Mouse (Mus musculus) intestine, postnatal 0 days (tissue): ENCODE results near the gene Csgalnact2. TPM values are rescaled to one million over a fixed set of nuclear protein-coding genes. Genes with fewer than 3 reads are reported as not detected.

Experiments used
- ATAC-seq: fragments of 200-750 bp; cut with Nextera tagmentation; 2 replicates; pipeline ENCODE4 v1.8.0; 2017; ENCODE audit warnings: mild to moderate bottlenecking, moderate TSS enrichment, moderate library complexity
- H3K27ac ChIP-seq: fragments of 300-500 bp; sonication (generic); 2 replicates; pipeline ENCODE4 v1.5.1; 2014; ENCODE audit warnings: mild to moderate bottlenecking, low read depth, low read length, moderate library complexity
- H3K27me3 ChIP-seq: fragments of 300-500 bp; sonication (generic); replicated peaks from 2 replicates; pipeline ENCODE4 v1.6.1; 2014; ENCODE audit warnings: low read length, mixed read lengths; ENCODE audit not compliant: control insufficient read depth, insufficient read depth
- H3K36me3 ChIP-seq: fragments of 300-500 bp; sonication (generic); 2 replicates; pipeline ENCODE4 v1.6.1; 2014; ENCODE audit warnings: mild to moderate bottlenecking, moderate library complexity; ENCODE audit not compliant: control insufficient read depth, insufficient read depth
- H3K4me1 ChIP-seq: fragments of 300-500 bp; sonication (generic); replicated peaks from 2 replicates; pipeline ENCODE4 v1.6.1; 2014; ENCODE audit warnings: antibody characterized with exemption, low read length, mixed read lengths; ENCODE audit not compliant: control insufficient read depth, insufficient read depth
- H3K4me2 ChIP-seq: fragments of 300-500 bp; sonication (generic); replicated peaks from 2 replicates; pipeline ENCODE4 v1.6.1; 2014; ENCODE audit warnings: low read depth, mild to moderate bottlenecking, moderate library complexity
- H3K4me3 ChIP-seq: fragments of 300-500 bp; sonication (generic); 2 replicates; pipeline ENCODE4 v1.5.1; 2014; ENCODE audit warnings: low read depth, low read length
- H3K9ac ChIP-seq: fragments of 300-500 bp; sonication (generic); 2 replicates; pipeline ENCODE4 v1.6.1; 2014; ENCODE audit warnings: mild to moderate bottlenecking, low read depth, low read length
- H3K9me3 ChIP-seq: fragments of 300-500 bp; sonication (generic); 2 replicates; pipeline ENCODE4 v1.6.1; 2016; ENCODE audit warnings: mixed run types; ENCODE audit not compliant: control insufficient read depth
- CTCF ChIP-seq: sonication (generic); IDR thresholded peaks from 2 replicates; pipeline ENCODE4 v1.5.1; 2016; ENCODE audit warnings: low read depth, mild to moderate bottlenecking, control low read depth, antibody characterized with exemption, moderate library complexity
- WGBS: fragments of 180-500 bp; shearing (Covaris S2); extraction: QIAGEN DNeasy Blood & Tissue Kit; methylation state at CpG from one replicate; pipeline ENCODE4 v1.1.7; 2014; 5-methylcytosine and 5-hydroxymethylcytosine counted together
- polyA plus RNA-seq: library from polyadenylated mRNA; unstranded; fragments of >200 nt; fragmentation: Nextera tagmentation; extraction: Ambion mirVana; gene quantifications from 2 replicates; pipeline ENCODE4 v1.2.1, GENCODE M21; 2015

The Csgalnact2 gene
- polyA plus RNA-seq, 1 experiment from 2014 or later = 7.0 TPM

- 57% methylated on average over 13 of the region's 13 CpGs for WGBS
- Histone ChIP-seq H3K4me3 (no peak overlapping the region), H3K27me3 (no peaks in the 10 kb centered on the region), H3K9ac (no peak overlapping the region; the same call in 1 of the 2 replicates), H3K4me1 (peaks cover 10% of the 10 kb centered on the region; the same call in 1 of the 2 replicates), H3K9me3 (no peaks in the 10 kb centered on the region), H3K4me2 (peak overlapping the region; percentile 21; the same call in 1 of the 2 replicates), H3K36me3 (no peaks in the 10 kb centered on the region; the same call in 1 of the 2 replicates), H3K27ac (no peak overlapping the region; the same call in 1 of the 2 replicates)
- peak; percentile 75 for ATAC-seq
- TF ChIP-seq CTCF = peak; percentile 100
Measured at GRCm38 (mm10) chr6:118179316-118180084, 40.6 kb upstream of the Csgalnact2 start.

- Histone ChIP-seq H3K4me2 (no peak overlapping the region), H3K27ac (no peak overlapping the region), H3K4me3 (no peak overlapping the region), H3K9me3 (no peaks in the 10 kb centered on the region), H3K9ac (no peak overlapping the region), H3K36me3 (no peaks in the 10 kb centered on the region; the same call in 1 of the 2 replicates), H3K27me3 (no peaks in the 10 kb centered on the region), H3K4me1 (no peaks in the 10 kb centered on the region)
- ATAC-seq = peak; percentile 35; the same call in 1 of the 2 replicates
- no peak for TF ChIP-seq CTCF
- WGBS = 63% methylated on average over 5 of the region's 5 CpGs
Measured at GRCm38 (mm10) chr6:118173975-118174328, 35.0 kb upstream of the Csgalnact2 start.

GRCm38 (mm10) chr6:118173251-118173974 is 34.5 kb upstream of the Csgalnact2 start:
- H3K9me3 ChIP-seq = no peaks in the 10 kb centered on the region
- TF ChIP-seq CTCF = no peak
- H3K27me3 ChIP-seq = no peaks in the 10 kb centered on the region
- H3K36me3 ChIP-seq = no peaks in the 10 kb centered on the region; the same call in 1 of the 2 replicates
- no peak overlapping the region for H3K27ac ChIP-seq
- no peak overlapping the region for H3K9ac ChIP-seq
- ATAC-seq = no peak
- WGBS = 87% methylated on average over 18 of the region's 18 CpGs
- no peak overlapping the region for H3K4me3 ChIP-seq
- H3K4me1 ChIP-seq = no peaks in the 10 kb centered on the region
- no peak overlapping the region for H3K4me2 ChIP-seq

GRCm38 (mm10) chr6:118171386-118171785 is 32.4 kb upstream of the Csgalnact2 start:
- H3K9me3 ChIP-seq = no peaks in the 10 kb centered on the region
- WGBS = 90% methylated on average over 7 of the region's 7 CpGs
- H3K4me2 ChIP-seq = no peak overlapping the region
- no peak overlapping the region for H3K27ac ChIP-seq
- no peak for TF ChIP-seq CTCF
- H3K36me3 ChIP-seq = no peaks in the 10 kb centered on the region
- 0 out of 2 replicates have a peak, but pooled peaks have one; percentile 10 for ATAC-seq
- no peaks in the 10 kb centered on the region for H3K27me3 ChIP-seq
- H3K4me1 ChIP-seq = no peaks in the 10 kb centered on the region
- H3K9ac ChIP-seq = no peak overlapping the region
- no peak overlapping the region for H3K4me3 ChIP-seq

- Histone ChIP-seq H3K36me3 (no peaks in the 10 kb centered on the region), H3K4me2 (no peak overlapping the region), H3K4me1 (no peaks in the 10 kb centered on the region)
Measured at GRCm38 (mm10) chr6:118168106-118168505, 29.2 kb upstream of the Csgalnact2 start.

GRCm38 (mm10) chr6:118167013-118167412 is 28.1 kb upstream of the Csgalnact2 start:
- Histone ChIP-seq H3K4me1 (no peaks in the 10 kb centered on the region), H3K4me2 (no peak overlapping the region), H3K27me3 (no peaks in the 10 kb centered on the region), H3K9me3 (no peaks in the 10 kb centered on the region), H3K36me3 (no peaks in the 10 kb centered on the region), H3K9ac (no peak overlapping the region), H3K4me3 (no peak overlapping the region), H3K27ac (no peak overlapping the region)
- no peak for TF ChIP-seq CTCF
- no peak for ATAC-seq
- 77% methylated on average over 9 of the region's 9 CpGs for WGBS

More at GRCm38 (mm10) chr6:118168106-118168505, 29.2 kb upstream of the Csgalnact2 start:
- WGBS = 88% methylated on average over 14 of the region's 14 CpGs
- Histone ChIP-seq H3K9ac (no peak overlapping the region), H3K27me3 (no peaks in the 10 kb centered on the region), H3K4me3 (no peak overlapping the region), H3K27ac (no peak overlapping the region), H3K9me3 (no peaks in the 10 kb centered on the region)
- no peak for ATAC-seq
- no peak for TF ChIP-seq CTCF
